Mouse (Mus musculus): Measurements from ENCODE around the gene Htra1.
A peak's percentile ranks its signal among the peaks of the same experiment; 100 is the strongest.

The Htra1 gene

GRCm38 (mm10) chr7:130936472-130936951 is 601 bp downstream of the Htra1 start:
- no peak for DNase-seq

- DNase-seq: no peak
Measured at GRCm38 (mm10) chr7:130937266-130937841, 1.4 kb downstream of the Htra1 start.

- DNase-seq: no peak
Measured at GRCm38 (mm10) chr7:130938005-130938404, 2.1 kb downstream of the Htra1 start.

GRCm38 (mm10) chr7:130938896-130939295 is 3.0 kb downstream of the Htra1 start:
- no peak for DNase-seq

- peak; percentile 50 to 55 for DNase-seq
Measured at GRCm38 (mm10) chr7:130940733-130941132, 4.8 kb downstream of the Htra1 start.

- DNase-seq: no peak
Measured at GRCm38 (mm10) chr7:130943280-130943895, 7.5 kb downstream of the Htra1 start.

- no peak for DNase-seq
Measured at GRCm38 (mm10) chr7:130944766-130945475, 9.0 kb downstream of the Htra1 start.

GRCm38 (mm10) chr7:130945730-130946129 is 9.8 kb downstream of the Htra1 start:
- DNase-seq: no peak

- DNase-seq: no peak
Measured at GRCm38 (mm10) chr7:130946303-130946702, 10.4 kb downstream of the Htra1 start.

GRCm38 (mm10) chr7:130948563-130949208 is 12.8 kb downstream of the Htra1 start:
- DNase-seq: peak in 1 of 2 experiments; percentile 23

GRCm38 (mm10) chr7:130949331-130949751 is 13.4 kb downstream of the Htra1 start:
- DNase-seq: peak; percentile 63 to 67

GRCm38 (mm10) chr7:130950482-130950881 is 14.6 kb downstream of the Htra1 start:
- no peak for DNase-seq

GRCm38 (mm10) chr7:130951004-130951403 is 15.1 kb downstream of the Htra1 start:
- DNase-seq: no peak

GRCm38 (mm10) chr7:130953376-130953775 is 17.5 kb downstream of the Htra1 start:
- no peak for DNase-seq

- DNase-seq: peak; percentile 40 to 64
Measured at GRCm38 (mm10) chr7:130954177-130954601, 18.3 kb downstream of the Htra1 start.

- DNase-seq: no peak
Measured at GRCm38 (mm10) chr7:130958551-130958950, 22.6 kb downstream of the Htra1 start.

GRCm38 (mm10) chr7:130959868-130960267 is 24.0 kb downstream of the Htra1 start:
- DNase-seq: no peak

GRCm38 (mm10) chr7:130961429-130961828 is 25.5 kb downstream of the Htra1 start:
- DNase-seq: no peak

GRCm38 (mm10) chr7:130964686-130965085 is 28.8 kb downstream of the Htra1 start:
- DNase-seq: peak; percentile 66 to 71

- no peak for DNase-seq
Measured at GRCm38 (mm10) chr7:130965396-130965795, 29.5 kb downstream of the Htra1 start.

- DNase-seq: peak; percentile 50 to 55
Measured at GRCm38 (mm10) chr7:130965909-130966365, 30.0 kb downstream of the Htra1 start.

GRCm38 (mm10) chr7:130966451-130966850 is 30.5 kb downstream of the Htra1 start:
- DNase-seq: no peak

- DNase-seq: no peak
Measured at GRCm38 (mm10) chr7:130966876-130967275, 31.0 kb downstream of the Htra1 start.
